Mouse (Mus musculus) skeletal muscle tissue, adult 2 months (tissue): ENCODE results near the gene Slc52a3.
A peak's percentile ranks its signal among the peaks of the same experiment; 100 is the strongest.

ENCODE experiments used
- DNase-seq: peaks from one replicate; pipeline ENCODE4 v3.0.0-alpha.2; 2012; ENCODE audit warnings: low read depth, low spot score

Gene Slc52a3

DNA sequence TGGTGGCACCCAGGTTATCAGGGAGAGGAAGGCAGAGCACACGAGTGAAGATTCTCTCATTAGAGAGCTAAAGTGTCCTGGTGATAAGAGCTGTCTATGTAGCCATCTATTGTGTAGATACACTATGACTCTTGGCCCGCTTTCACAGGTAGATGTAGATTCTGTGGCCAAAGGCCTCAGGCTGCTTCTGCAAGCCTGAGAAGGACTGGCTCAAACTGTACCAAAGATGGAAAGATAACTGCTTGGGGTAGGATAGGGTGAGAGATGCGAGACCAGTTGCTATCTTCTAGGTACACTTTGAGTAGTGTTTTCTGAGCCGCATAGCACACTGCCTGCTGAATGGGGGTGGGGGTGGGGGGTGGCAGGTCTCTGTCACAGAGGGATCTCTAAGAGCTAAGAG, 2.6 kb downstream of the Slc52a3 start:
- DNase-seq = no peak

DNA sequence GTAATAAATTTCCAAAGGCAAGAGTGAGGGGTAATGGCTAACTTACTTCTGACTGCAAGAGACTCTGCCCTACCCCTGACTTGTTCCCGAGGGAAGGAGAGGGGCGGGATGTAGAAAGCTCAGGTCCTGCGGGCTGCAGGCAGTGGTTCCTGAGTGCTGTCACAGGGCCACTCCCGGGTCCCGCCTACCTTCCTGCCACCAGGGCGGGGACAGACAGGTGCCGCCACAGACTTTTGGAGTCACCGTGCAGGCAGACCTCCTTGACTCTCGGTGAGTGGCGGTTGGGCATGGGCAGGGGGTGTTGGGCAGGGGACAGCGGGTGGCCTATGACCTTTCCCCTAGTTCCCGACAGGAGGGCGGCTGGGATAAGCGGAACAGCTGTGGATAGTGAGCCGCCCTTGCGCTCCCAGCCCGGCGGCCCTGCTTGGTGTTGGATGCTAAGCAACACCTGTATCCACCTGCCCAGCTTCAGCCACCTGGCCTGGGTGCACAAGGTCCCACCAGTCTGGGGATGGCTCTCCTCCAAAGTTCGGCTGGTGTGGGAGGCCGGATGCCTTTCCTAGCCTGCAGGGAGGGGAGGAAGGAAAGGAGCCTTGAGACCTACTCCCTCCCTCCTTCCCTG, 3.5 kb downstream of the Slc52a3 start:
- DNase-seq = no peak

DNA sequence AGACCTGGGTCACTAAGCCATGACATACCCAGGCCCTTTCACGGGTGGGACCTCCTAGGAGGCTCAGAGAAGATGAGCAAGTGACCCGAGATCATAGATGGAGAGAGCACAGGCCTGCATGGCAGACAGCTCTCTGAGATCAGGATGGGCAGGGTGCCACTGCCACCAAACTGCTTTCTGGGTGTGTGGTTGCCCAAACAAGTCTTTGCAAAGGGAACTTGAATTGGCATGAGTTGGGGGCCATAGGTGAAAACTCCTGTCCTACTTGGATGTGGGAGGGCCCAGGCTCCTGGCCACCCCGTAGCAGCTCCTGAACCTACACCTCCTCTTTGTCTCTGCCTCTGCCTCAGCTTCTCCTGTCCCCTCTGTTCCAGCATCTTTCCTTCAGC, 4.0 kb downstream of the Slc52a3 start:
- DNase-seq = no peak

DNA sequence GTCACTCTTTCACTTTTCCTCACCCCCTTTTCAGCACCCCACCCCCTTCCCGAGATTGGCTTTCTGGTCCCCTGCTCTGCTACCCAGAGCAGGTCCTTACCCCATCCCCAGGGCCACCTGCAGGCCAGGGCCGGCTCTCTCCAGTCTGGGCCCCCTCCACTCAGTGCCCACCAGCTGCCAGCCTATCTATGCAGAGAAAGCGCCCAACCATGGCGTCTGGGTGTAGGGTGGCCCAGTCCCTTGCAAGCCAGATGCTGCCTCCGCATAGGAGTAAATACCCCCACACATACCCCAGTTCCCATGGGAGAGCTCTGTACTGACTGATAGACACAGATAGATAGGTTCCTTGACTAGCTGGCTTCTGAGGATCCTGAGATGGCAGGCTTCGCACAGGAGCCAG, 4.4 kb downstream of the Slc52a3 start:
- DNase-seq = no peak

DNA sequence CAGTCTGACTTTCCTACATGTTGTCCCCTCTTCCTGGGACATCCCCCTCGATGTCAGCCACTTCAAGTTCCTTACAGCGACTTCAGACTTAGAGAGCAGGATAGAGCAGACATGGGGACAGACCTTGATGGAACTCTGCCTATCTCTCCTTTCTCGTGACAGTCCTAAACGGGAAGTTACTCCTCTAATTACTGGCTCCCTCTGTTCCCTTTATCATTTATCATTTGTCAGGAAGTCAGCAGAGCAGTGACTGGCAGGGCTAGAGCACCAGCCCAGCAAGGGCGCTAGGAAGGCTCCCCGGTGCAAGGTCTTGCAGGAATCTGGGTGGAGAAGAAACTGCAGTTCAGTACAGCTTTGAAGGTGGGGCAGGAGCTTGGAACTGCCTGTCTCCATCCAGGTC, 6.2 kb downstream of the Slc52a3 start:
- no peak for DNase-seq

DNA sequence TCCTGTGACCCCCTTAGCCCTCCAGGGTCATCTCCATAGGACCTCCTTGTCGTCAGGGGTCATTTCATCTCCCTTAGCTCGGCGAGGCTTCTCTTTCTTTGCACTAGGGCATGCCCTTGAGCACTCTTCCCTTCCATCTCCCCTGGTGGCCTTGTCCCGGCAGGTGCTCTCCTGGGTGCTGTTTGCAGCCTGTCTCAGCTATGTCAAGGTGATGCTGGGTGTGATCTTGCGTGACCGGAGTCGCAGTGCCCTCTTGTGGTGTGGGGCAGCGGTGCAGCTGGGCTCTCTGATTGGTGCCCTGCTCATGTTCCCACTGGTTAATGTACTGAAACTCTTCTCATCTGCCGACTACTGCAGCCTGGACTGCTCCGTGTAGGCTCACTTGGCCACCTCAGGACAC, 11.5 kb downstream of the Slc52a3 start:
- no peak for DNase-seq

DNA sequence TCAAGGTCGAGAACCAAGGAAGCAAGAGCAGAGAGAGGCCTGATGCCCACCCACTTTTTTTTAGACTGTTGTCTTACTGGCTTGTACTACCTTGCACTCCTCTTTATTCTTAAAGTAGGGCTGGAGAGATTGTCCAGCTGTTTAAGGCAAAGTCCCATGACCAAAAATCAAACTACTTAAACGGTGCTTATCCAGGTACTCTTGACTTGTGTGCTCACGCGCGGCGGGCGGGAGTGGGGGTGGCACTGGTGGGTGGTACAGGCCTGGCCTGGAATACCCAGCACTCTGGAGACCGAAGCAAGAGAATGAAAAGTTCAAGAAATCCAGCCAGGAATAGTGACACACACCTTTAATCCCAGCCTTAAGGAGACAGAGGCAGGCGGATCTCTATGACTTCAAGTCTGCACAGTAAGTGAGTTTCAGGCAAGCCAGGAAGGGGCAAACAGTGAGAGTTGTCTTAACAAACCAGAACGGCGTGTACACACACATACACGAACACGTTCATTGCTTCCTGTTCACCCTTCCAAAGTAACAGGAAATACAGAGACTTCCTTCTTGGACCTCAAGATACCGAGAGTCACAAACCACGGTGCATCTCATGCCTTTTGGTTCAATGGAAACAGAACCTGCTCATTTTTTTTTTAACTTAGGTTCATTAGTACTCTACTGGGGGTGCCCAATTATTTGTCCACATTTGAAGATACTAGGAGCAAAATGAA, 12.9 kb downstream of the Slc52a3 start:
- DNase-seq = no peak

DNA sequence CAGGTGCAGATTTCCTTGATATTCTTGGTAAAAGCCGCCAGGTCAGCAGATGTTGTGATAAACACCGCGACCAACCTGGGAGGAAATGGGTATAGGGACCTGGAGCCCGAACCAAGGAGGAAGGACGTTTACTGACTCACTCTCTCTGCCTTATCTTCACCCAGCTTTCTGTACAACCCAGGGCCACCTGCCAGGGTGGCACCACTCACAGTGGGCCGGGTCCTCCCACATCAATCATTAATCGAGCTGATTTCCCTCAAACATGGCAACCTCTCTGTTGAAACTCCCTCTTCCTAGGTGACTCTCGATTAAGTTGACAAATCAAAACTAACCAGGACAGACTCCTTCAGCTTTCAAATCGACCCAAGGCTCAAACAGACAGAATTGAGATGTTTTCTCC, 13.9 kb downstream of the Slc52a3 start:
- DNase-seq = no peak

DNA sequence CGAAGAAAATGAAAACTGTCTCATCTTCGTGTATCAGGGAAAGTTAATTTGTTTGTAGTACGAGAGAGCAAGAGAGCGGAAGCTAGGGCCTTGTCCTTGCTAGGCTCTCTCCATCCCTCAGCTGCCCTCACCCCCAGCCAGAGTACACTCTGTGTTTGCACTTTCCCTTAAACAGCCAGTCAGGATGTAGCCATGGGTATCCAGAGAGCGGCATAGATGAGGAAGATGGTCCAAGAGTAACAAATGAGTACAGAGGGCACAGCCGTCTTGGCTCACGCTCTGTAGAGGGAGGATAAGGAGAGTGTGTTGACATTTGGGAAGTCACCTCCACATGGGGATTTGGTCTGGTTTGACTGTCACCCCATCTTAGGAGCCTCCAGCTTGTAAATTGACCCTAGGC, 14.3 kb downstream of the Slc52a3 start:
- DNase-seq = no peak

DNA sequence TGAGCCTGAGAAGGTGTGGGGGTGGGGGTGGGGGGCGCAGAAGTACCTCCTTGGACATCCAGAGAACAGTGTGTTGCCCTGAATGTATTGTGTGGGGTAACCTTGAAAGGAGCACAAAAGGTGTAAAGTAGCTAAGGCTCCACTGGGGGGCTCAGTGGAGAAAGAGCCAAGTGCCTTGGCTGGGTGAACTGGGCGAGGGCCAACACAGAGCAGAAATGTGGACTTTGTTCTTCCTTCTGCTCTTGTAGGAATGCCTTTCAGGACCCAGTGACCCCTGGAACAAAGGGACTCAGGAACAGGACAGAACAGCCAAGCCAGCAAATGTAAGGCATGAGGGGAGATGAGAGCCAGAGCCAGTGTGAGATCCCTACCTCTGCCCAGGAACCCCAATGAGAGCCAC, 15.4 kb downstream of the Slc52a3 start:
- no peak for DNase-seq

DNA sequence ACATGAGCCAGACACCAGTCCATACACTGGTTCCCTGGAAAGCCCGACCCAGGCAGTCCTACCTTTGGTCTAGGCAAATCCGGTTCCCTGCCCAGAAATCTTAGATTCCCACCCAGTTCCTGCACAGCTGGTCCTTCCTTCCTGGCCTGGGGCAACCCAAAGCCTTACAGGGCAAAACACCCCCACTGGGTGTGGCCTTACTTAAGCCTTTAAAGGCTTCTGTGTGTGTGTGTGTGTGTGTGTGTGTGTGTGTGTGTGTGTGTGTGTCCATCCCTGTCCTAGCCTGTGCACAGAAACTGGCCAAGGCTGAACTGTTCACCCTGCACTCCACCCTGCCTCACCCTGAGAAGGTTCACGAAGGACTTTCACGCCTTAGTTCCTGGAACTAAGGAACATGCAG, 15.9 kb downstream of the Slc52a3 start:
- DNase-seq = peak; percentile 21

DNA sequence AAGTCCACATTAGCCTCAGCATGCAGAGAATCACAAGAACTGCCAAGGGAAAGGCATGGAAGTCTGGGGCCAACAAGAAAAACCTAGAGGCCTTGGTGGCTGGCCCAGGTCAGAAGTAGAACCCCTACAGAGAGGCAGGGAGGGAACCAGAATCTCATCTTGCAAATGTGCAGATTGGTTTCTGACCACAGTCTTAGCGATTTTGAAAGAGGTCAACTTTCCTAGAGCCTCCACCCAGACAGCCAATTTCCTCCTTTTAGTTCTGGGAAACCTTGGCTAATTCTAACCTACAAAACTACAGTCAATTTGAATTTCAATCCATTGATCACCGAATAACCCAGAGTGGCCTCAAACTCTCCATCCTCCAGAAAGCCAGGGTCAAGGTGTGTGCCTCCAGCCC, 16.4 kb downstream of the Slc52a3 start:
- no peak for DNase-seq

DNA sequence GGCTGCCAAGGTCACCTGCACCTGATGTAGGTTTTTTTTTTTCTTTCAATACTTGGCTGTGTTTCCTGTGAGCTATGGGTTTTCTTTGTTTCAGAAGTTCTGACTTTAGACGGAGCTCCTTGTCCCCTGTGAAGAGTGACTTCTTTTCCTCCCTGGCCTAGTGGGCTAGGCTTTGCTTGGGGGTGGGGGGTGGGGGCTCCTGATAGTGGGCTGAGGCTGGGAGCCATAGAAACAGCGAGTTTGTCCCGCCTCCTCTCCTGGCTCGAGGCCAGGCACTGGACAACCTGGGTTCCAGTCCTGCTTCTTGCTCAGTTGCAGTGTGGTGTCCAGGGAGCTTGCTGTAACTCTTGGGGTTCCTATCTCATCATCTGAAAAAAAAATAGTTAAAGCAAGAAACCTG, 19.7 kb downstream of the Slc52a3 start:
- DNase-seq = no peak

DNA sequence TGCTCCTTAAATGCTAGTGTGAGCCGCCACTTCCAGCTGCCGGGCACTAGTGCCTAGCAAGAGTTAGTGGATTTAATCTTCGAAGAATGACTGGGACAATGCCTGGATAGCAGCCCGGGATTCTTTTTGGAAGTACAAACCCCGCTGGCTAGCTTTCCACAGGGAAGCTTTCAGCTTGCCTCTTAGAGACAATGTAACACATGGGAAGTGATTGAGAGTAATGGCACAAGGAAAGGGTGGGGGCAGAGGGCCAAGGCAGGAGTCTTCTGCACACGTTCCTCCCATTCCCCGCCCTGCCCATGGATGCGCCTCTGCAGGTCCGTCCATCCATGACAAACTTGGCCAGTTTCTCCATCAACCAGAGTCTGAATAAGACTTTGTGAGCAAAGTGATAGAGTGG, 20.4 kb downstream of the Slc52a3 start:
- no peak for DNase-seq

DNA sequence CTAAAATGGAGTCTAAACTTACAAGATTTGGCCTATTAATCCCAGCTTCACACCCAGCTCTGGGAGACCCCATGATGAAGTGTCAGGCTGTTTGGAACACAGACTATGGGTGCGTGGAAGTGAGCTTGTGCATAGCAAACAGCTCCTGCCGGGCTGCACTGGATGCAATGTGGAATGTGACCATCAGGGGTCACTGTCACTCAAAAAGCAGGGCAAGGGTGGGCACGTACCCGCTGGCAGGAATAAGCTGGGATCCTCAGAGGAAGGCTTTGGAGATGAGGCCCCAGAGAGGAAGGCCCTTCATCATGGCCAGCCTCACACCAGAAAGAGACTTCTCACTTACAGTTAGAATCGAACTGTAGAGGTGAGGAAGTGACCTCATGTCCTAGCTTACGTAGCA, 23.9 kb downstream of the Slc52a3 start:
- no peak for DNase-seq

DNA sequence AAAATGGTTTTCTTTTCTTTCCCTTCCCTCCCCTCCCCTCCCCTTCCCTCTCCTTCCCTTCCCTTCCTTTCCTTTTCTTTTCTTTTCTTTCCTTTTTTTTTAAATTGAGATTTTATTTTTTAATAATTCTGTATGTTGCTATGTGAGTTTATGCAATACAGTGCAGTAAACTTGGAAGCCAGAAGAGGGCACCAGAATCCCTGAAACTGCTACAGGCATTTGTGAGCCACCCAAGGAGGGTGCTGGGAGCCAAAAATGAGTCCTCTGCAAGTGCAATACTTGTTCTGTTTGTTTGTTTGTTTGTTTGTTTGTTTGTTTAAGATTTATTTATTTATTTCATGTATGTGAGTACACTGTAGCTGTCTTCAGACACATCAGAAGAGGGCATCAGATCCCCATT, 25.7 kb downstream of the Slc52a3 start:
- no peak for DNase-seq

DNA sequence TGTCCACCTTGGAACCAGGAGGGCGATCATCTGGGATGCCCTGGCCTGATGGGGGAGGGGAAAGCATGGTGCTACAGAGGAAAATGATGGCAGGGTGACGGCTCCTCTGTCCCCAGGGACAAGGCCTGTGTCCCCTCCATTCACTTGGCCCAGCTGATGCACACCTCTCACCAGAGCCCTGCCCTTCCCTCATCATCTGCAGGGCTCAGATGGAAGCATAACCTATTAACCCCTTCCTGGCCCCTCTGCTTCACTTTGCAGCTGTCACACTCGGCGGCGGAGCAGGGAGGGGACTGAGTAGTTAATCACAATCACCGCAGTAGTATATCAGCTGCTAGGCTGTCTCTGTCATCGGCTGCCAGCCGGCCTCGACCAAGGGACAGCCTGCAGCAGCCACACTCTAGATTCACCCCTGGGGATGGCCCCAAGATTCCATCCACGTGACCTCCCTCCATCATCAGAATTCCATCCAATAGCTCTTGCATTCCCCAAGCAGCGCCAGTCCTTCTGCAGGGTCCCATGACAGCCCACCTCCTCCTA, 28.6 kb downstream of the Slc52a3 start:
- no peak for DNase-seq

DNA sequence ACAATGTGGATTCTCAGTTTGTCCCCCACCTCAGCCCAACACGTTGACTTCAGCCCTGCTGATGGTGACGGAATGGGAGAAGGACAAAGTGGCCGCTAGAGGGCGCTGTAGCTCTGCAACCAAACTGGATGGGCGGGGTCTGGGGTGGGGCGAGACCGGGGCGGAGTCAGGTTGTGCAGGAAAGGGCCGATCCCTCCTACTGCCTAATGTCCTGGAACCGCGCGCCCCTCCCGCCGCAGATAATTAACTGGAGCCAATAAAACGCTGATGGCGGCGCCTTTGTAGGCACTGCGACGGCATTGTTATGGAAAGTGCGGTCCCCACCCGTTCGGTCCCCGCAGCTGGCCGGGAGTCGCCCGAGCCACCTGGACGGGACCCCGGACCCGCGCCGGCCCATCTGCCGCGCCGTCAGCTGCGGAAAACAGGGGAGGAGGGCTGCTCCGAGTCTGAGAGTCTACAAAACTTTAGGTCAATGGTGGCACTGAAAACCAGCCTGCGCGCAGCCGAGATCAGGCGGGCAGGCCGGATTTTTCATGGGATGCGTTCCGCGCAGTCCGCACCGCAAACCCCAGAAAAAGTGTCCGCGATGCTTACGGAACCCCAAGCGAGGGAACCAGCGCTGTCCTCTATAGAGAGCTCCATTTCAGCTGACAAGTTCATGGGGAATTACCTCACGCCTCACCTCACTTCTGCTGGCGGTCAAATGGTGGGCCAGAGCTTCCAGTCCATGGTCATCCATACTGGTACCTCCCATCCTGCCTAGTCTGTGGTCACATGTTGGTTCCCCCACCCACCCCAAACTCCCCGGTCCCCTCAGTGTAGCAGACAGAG, 33.2 kb downstream of the Slc52a3 start:
- DNase-seq = peak; percentile 80

DNA sequence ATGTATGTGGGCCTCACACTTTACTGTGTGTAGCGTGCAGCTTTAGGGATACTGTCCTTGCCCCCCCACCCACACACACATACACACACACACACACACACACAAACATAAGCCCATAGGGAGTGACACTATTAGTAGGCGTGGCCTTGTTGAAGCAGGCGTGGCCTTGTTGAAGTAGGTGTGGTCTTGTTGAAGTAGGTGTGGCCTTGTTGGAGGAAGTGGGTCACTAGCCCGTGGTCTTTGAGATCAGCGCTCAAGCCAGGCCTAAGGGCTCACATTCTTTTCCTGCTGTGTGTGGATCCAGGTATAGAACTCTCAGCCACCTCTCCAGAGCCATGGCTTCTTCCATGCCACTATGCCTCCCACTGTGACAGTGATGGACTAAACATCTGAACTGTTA, 34.7 kb downstream of the Slc52a3 start:
- no peak for DNase-seq

DNA sequence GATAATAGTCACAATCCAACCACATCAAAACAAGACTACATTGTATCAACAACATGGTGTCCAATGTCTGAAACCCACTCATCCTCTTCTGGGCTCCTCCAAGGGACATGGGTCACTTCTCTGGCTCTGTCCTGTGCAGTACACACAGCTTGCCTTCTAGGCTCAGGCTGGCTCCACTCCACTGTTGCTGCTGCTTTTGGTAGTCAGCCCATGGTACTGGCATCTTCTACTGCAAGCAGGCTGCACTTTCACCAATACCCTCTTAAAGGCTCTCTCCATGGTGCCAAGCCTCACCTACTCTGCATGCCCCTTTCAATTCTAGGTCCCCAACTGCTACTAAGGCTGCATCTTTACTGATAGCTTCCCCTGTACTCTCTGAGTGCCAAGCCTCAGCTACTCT, 43.8 kb downstream of the Slc52a3 start:
- DNase-seq = no peak

DNA sequence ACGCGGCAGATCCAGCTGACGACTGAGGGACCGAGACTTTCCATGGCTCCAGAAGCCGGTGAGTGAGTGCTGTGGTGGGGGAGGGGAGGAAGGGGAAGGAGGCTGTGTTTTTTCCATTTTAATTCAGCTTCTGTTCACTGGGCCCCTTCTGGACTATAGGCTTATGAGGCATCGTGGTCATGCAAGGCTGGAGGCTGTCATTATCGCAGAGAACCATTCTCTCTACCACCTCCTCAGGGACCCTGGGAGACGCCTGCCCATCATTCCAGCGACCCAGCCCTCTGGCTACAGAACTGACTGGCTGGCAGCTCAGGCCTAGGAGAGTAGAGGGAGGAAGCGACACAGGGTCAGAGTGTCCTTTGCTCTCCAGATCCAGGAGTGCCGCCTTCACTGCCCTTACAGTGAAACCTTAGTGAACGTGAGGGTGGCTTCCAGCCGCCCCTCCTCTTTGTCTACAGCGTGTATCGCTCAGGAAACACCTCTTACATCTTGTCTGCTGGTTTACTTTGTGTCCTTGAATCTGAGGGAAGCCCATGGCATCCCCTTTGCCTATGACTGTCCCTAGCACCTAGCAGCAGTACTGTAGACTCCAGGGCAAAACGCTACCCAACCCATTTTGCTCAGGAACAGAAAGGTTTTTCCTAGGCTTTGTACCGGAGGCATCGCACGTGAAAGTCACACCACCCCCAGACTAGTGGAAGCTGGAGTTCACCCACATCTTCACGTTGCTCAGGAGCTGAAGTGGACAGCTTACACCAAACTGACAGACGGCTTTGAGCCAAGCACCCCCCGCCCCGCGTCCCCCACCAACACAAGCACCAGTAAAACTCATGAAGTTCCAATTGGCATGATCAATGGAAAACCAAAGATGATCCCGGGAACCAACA, 51.0 kb downstream of the Slc52a3 start:
- no peak for DNase-seq
